Mouse (Mus musculus) hindbrain, embryonic 13.5 days (tissue): ENCODE results near the gene Cav3. TPM values are rescaled to one million over a fixed set of nuclear protein-coding genes. Genes with fewer than 3 reads are reported as not detected.
A peak's percentile ranks its signal among the peaks of the same experiment; 100 is the strongest.

Experiments used
- ATAC-seq: fragments of 200-750 bp; cut with Nextera tagmentation; 2 replicates; pipeline ENCODE4 v1.8.0; 2017; ENCODE audit warnings: moderate TSS enrichment; ENCODE audit not compliant: low FRiP score
- H3K27ac ChIP-seq: fragments of 300-500 bp; sonication (generic); 2 replicates; pipeline ENCODE4 v1.5.1; 2015; ENCODE audit warnings: inconsistent platforms, mild to moderate bottlenecking, moderate library complexity
- H3K27me3 ChIP-seq: fragments of 300-500 bp; sonication (generic); 2 replicates; pipeline ENCODE4 v1.6.1; 2015; ENCODE audit warnings: mild to moderate bottlenecking, inconsistent platforms
- H3K36me3 ChIP-seq: fragments of 300-500 bp; sonication (generic); 2 replicates; pipeline ENCODE4 v1.6.1; 2015; ENCODE audit warnings: mild to moderate bottlenecking, inconsistent platforms
- H3K4me1 ChIP-seq: fragments of 300-500 bp; sonication (generic); replicated peaks from 2 replicates; pipeline ENCODE4 v1.6.1; 2015; ENCODE audit warnings: inconsistent platforms
- H3K4me2 ChIP-seq: fragments of 300-500 bp; sonication (generic); 2 replicates; pipeline ENCODE4 v1.6.1; 2015; ENCODE audit warnings: inconsistent platforms, mild to moderate bottlenecking, moderate library complexity
- H3K4me3 ChIP-seq: fragments of 300-500 bp; sonication (generic); 2 replicates; pipeline ENCODE4 v1.5.1; 2015; ENCODE audit warnings: mild to moderate bottlenecking, inconsistent platforms
- H3K9ac ChIP-seq: fragments of 300-500 bp; sonication (generic); 2 replicates; pipeline ENCODE4 v1.6.1; 2015; ENCODE audit warnings: mild to moderate bottlenecking, inconsistent platforms
- H3K9me3 ChIP-seq: fragments of 300-500 bp; sonication (generic); 2 replicates; pipeline ENCODE4 v1.6.1; 2016; ENCODE audit warnings: inconsistent platforms
- WGBS: fragments of 180-500 bp; shearing (Covaris S2); methylation state at CpG from one replicate; pipeline ENCODE4 v1.1.7; 2015; 5-methylcytosine and 5-hydroxymethylcytosine counted together
- polyA plus RNA-seq: library from polyadenylated mRNA; unstranded; fragments of >200 nt; fragmentation: Nextera tagmentation; extraction: Ambion mirVana; gene quantifications from 2 replicates; pipeline ENCODE4 v1.2.1, GENCODE M21; 2015

The Cav3 gene
- polyA plus RNA-seq, result 0.17 and 0.23 TPM in 2 replicates

DNA sequence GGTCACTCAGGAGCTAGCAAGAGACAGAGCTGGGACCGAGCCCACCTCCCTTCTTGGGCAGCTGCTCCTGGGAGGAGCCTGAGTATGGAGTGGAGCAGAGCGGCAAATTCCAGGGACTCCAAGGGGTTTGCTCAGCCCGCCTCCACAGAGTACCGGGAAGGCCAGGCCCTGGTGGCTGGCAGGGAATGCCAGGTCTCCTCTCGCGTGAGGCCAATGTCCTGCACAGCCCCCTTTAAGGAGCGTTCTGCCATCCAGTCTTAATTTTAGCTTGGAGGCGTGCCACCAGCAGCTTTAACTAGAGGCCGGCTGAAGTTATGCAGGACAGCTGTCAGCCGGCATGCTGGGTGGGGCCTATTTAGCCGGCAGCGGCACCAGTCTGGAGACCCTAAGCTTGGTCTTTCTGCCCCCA, at the start of gene Cav3:
TSS of gene Cav3 (plus strand) at position 165 of the 409 bp plus-strand sequence.
- Histone ChIP-seq H3K4me2 (no peak within 1 kb of the TSS), H3K27ac (no peak within 1 kb of the TSS), H3K27me3 (no peaks in the 10 kb centered on the region), H3K36me3 (no peaks in the 10 kb centered on the region), H3K9me3 (no peaks in the 10 kb centered on the region), H3K4me1 (no peaks in the 10 kb centered on the region), H3K4me3 (no peak within 1 kb of the TSS), H3K9ac (no peak within 1 kb of the TSS)
- ATAC-seq, result no peak
- 81% methylated on average over 12 of the region's 12 CpGs for WGBS

DNA sequence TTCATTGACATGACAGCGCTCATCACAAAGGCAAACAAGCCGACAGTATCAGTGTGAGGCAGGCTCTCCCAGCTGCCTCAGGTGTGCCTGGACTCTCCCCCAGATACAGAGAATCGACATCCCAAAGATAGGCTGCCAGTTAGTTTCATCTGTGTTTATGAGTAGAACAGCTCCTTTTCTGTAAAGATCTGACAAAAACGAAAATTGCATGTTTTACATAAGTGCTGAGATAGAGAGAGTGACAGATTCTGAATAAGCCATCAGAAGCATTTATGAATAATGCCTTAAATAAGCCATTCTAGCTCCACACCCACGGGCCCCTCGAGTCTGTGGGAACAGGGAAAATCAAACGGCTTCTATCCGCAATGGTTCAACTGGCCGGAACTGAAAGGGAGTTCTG, 40.0 kb upstream of the Cav3 start:
- ATAC-seq, result no peak
- WGBS, result 82% methylated on average over 9 of the region's 9 CpGs
- Histone ChIP-seq H3K4me3 (no peak overlapping the region), H3K9ac (no peak overlapping the region), H3K4me1 (no peaks in the 10 kb centered on the region), H3K27ac (no peak overlapping the region), H3K4me2 (no peak overlapping the region), H3K27me3 (no peaks in the 10 kb centered on the region), H3K9me3 (no peaks in the 10 kb centered on the region; the same call in 1 of the 2 replicates), H3K36me3 (no peaks in the 10 kb centered on the region)

DNA sequence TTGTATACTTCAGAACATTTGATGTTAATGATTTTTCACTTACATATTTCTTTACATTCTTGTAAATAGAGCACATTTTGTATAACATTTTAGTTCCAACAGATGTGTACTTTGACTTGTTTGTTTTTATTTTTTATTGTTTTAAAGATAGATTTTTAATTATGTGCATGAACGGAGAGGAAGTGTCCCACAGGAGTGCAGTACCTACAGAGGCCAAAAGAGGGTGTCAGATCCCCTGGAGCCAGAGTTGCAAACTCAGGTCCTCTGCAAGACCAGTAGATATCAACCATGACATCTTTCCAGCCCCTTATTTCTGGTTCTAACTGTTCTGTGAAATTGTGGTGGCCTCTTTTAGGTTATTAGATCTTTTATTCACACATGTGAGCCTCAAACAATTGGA, 38.4 kb upstream of the Cav3 start:
- H3K36me3 ChIP-seq, result no peaks in the 10 kb centered on the region
- H3K4me3 ChIP-seq, result no peak overlapping the region
- no peak for ATAC-seq
- WGBS, result 98% methylated on average over 1 of the region's 1 CpGs
- H3K4me2 ChIP-seq, result no peak overlapping the region
- H3K27me3 ChIP-seq, result no peaks in the 10 kb centered on the region
- no peaks in the 10 kb centered on the region for H3K4me1 ChIP-seq
- H3K9me3 ChIP-seq, result no peaks in the 10 kb centered on the region; the same call in 1 of the 2 replicates
- H3K27ac ChIP-seq, result no peak overlapping the region
- no peak overlapping the region for H3K9ac ChIP-seq

DNA sequence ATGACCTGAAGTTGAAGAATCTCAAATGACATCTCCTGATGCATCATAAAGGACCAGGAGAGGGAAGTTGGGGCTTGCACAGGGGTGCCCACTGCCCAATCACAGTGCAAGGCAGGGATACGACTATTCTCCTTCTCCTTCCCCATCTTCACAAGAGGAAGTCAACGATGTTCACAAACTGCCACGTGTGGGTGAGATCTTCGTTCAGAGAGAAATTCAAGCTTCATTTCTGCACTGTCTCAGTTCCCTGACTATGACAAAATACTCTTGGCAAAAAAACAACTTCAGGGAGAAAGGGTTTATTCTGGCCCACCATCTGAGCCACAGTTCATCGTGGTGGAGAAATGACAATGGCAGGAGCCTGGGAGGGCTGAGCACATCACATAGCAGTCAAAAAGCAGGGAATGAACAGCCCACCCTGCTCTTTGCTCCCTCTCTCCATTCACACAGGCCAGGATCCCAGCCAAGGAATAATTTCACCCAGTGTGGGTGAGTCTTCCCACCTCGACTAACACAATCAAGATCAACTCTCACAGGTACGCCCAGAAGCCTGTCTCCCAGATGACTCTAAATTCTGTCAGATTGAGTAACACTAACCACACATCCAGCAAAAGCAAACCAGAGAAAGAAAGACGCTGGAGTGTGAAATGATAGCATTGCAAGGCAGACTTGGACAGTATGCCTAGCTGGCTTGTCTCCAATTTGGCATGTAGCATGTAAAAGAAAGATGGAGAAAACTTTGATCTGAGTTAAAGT, 35.4 kb upstream of the Cav3 start:
- WGBS, result 87% methylated on average over 8 of the region's 8 CpGs
- Histone ChIP-seq H3K27ac (no peak overlapping the region), H3K4me1 (no peaks in the 10 kb centered on the region), H3K9ac (no peak overlapping the region), H3K4me3 (no peak overlapping the region), H3K4me2 (no peak overlapping the region), H3K9me3 (no peaks in the 10 kb centered on the region; the same call in 1 of the 2 replicates), H3K27me3 (no peaks in the 10 kb centered on the region), H3K36me3 (no peaks in the 10 kb centered on the region)
- no peak for ATAC-seq

DNA sequence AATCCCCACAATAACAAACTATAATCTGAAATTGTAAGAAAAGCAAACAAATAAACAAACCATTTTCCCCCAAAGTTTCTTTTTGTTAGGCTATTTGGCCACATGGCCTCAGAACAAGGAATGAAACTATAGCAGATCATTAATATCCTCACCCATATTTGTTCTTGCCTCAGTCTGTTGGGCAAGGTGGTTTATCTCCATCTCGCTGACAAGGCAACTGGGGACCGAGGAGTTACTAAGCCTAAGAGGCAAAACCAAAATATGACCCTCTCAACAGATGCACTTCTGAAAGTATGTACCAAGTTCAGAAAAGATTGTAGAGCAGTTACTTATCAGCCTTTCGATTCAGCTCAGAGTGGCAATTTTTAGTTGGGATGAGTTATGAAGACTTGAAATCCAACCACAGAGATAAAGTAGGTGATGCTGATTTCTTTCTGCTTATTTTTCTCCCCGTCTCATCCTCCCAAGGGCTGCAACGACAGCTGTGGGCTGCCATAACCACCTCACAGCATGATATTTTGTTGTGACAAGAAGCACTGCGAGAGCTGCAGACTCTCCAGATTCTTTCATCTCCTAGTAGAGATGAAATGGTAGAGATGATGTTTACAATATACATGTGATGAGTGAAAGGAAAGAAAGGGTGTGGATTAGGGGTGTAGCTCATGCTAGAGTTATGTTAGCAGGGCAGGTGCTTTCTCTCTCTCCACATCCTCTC, 33.1 kb upstream of the Cav3 start:
- no peaks in the 10 kb centered on the region; the same call in 1 of the 2 replicates for H3K9me3 ChIP-seq
- H3K9ac ChIP-seq, result no peak overlapping the region
- no peaks in the 10 kb centered on the region for H3K27me3 ChIP-seq
- no peak overlapping the region for H3K4me3 ChIP-seq
- WGBS, result 77% methylated on average over 6 of the region's 6 CpGs
- H3K36me3 ChIP-seq, result no peaks in the 10 kb centered on the region
- H3K4me1 ChIP-seq, result no peaks in the 10 kb centered on the region
- H3K27ac ChIP-seq, result no peak overlapping the region
- H3K4me2 ChIP-seq, result no peak overlapping the region
- ATAC-seq, result no peak

DNA sequence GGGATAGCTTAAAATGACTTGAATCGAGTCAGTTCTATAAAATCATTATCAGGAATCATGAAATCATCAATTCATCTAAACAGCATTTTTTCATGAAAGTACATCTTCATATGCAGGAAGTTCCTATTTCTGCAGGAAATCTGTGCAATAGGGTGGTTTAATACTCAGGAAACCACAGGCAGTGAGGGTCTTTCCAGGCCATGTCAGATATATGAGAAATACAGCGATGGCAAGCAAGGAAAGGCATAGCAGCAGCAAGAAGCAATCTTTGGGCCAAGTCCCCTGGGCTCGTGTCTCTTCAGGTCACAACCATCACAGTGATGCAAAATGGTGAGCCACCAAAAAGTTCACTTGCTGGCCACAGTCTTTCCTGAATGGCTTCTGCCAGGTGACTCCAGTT, 13.6 kb upstream of the Cav3 start:
- Histone ChIP-seq H3K4me2 (no peak overlapping the region), H3K4me1 (no peaks in the 10 kb centered on the region), H3K27me3 (no peaks in the 10 kb centered on the region), H3K9ac (no peak overlapping the region), H3K4me3 (no peak overlapping the region), H3K36me3 (no peaks in the 10 kb centered on the region), H3K27ac (no peak overlapping the region), H3K9me3 (no peaks in the 10 kb centered on the region)
- 85% methylated on average over 3 of the region's 3 CpGs for whole genome bisulfite sequencing
- no peak for ATAC-seq

DNA sequence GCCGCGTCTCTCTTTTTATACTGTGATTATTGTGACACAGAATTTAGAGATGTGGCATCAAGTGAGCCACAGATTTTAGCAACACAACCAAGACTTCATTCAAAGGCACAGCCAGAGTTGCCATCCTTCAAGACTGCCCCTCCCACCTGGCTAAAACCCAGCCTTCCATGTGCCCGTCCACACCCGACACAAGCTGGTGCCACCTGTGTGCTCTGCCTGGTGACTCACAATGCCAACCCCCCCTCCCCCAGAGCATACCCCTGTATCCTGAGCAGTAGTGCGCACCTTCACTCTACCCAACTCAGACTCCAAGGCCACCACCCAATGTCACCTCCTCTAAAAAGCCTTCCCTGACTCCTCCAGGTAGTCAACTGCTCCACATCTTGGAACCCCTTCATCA, 2.2 kb downstream of the Cav3 start:
- no peak overlapping the region for H3K4me3 ChIP-seq
- 93% methylated on average over 5 of the region's 5 CpGs for WGBS
- no peak overlapping the region for H3K27ac ChIP-seq
- H3K4me2 ChIP-seq, result no peak overlapping the region
- no peak overlapping the region for H3K9ac ChIP-seq
- H3K36me3 ChIP-seq, result no peaks in the 10 kb centered on the region
- H3K4me1 ChIP-seq, result no peaks in the 10 kb centered on the region
- no peaks in the 10 kb centered on the region for H3K9me3 ChIP-seq
- no peaks in the 10 kb centered on the region for H3K27me3 ChIP-seq
- ATAC-seq, result no peak

DNA sequence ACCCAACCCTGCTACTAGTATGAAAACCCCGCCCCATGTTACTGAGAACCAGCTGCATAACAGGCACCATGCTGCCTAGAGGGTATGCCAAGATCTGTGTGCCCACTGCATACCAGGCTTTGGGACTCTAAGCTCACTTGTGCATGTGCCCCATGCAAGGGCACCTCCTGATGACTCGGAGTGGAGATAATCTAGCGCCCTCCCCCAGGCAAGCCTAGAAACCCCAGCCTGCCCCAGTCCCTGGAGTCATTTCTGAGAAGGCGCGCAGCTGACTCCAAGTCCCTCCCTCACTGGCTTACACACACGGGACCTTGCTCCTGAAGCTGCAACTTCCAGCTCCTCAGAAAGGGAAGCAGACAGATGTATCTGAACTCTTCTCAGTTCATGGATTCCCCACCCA, 4.0 kb downstream of the Cav3 start:
- no peak for ATAC-seq
- no peak overlapping the region for H3K4me3 ChIP-seq
- no peaks in the 10 kb centered on the region for H3K36me3 ChIP-seq
- no peaks in the 10 kb centered on the region for H3K27me3 ChIP-seq
- H3K9me3 ChIP-seq, result no peaks in the 10 kb centered on the region
- WGBS, result 86% methylated on average over 6 of the region's 6 CpGs
- no peak overlapping the region for H3K9ac ChIP-seq
- no peak overlapping the region for H3K27ac ChIP-seq
- H3K4me1 ChIP-seq, result no peaks in the 10 kb centered on the region
- H3K4me2 ChIP-seq, result no peak overlapping the region

DNA sequence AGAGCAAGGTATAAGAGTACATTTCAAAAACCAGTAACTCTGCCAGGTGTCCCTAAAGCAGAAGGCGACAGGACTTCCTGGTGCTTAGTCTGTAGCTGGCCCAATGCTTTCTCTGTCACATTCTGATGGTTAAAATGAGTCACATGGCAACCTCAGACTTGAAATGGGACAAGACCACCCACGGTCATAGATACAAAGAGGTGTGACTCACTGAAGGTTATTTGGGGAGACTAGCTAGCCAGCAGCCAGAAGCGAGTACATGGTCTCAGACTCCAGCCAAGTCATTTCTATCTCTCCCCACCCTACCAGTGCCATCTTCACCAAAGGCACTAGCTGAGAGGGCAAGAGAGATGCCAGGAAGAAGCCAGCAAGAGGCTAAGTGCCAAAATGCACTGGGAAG, 6.1 kb downstream of the Cav3 start:
- Histone ChIP-seq H3K4me1 (no peaks in the 10 kb centered on the region), H3K4me3 (no peak overlapping the region), H3K9me3 (0 out of 2 replicates have a peak, but pooled peaks cover 5% of the 10 kb centered on the region), H3K27me3 (no peaks in the 10 kb centered on the region), H3K36me3 (no peaks in the 10 kb centered on the region), H3K27ac (no peak overlapping the region), H3K4me2 (no peak overlapping the region), H3K9ac (no peak overlapping the region)
- 76% methylated on average over 3 of the region's 3 CpGs for WGBS
- no peak for ATAC-seq

DNA sequence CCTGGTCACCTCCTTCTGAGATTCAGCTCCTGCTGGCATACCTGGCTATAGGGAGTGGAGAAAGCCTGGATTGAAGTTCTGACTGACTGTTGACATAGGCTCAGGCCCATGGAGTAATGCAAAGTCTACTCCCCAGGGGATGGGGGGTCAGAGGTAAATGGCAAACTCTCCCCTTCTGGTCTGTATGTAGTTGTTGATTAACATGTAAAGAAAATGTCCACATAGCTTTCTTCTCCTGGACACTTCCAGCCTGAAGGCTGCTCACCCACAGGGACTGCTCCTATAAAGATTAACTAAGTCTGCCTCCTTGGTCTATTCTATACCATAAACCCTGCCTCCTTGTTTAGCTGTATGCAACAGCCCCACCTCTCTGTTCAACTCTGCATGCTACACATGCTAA, 6.7 kb downstream of the Cav3 start:
- Histone ChIP-seq H3K27ac (no peak overlapping the region), H3K9me3 (0 out of 2 replicates have a peak, but pooled peaks cover 5% of the 10 kb centered on the region), H3K4me1 (no peaks in the 10 kb centered on the region), H3K4me2 (no peak overlapping the region), H3K4me3 (no peak overlapping the region), H3K9ac (no peak overlapping the region), H3K27me3 (no peaks in the 10 kb centered on the region), H3K36me3 (no peaks in the 10 kb centered on the region)
- ATAC-seq, result no peak

DNA sequence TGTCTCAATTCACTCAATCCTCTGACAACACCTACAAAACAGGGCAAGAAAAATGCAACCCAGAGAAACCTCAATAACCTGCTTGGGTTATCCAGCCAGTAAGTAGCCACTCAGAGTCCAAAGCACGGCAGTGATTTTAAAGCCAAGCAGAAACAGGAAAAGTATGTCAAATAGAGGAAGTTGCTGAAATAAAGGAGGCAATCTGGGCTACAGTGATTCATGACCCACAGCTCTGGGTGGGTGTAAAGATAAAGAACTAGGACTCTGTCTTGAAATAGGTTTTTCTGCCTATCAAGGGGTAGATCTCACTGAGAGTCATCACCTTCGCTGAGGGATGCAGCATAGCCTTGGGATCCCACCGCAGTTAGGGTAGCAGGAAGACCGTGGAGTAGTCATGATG, 12.3 kb downstream of the Cav3 start:
- 0 out of 2 replicates have a peak, but pooled peaks cover 5% of the 10 kb centered on the region for H3K9me3 ChIP-seq
- H3K4me1 ChIP-seq, result no peaks in the 10 kb centered on the region
- no peak overlapping the region for H3K4me3 ChIP-seq
- 92% methylated on average over 4 of the region's 4 CpGs for WGBS
- no peaks in the 10 kb centered on the region for H3K27me3 ChIP-seq
- no peak for ATAC-seq
- no peak overlapping the region for H3K27ac ChIP-seq
- no peaks in the 10 kb centered on the region for H3K36me3 ChIP-seq
- H3K4me2 ChIP-seq, result no peak overlapping the region
- H3K9ac ChIP-seq, result no peak overlapping the region

DNA sequence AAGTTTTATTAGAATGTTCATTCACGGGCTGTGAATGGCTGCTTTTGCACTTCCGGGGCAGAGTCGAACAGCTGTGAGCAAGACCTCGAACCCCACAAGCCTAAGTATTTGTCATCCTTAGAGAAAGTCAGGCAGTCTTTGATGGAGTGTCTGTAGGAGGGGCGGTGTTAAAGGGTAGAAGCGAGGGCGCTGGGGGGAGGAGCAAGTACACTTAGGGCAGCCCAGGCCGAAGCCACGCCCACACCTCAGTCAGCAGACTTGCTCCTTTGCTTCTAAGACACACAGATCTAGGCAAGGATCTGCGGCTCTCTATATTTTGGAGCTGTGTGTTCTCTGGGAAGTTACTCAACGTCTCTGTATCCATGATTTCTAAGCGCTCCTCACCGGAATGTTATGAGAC, 20.6 kb downstream of the Cav3 start:
- WGBS, result 56% methylated on average over 13 of the region's 13 CpGs

DNA sequence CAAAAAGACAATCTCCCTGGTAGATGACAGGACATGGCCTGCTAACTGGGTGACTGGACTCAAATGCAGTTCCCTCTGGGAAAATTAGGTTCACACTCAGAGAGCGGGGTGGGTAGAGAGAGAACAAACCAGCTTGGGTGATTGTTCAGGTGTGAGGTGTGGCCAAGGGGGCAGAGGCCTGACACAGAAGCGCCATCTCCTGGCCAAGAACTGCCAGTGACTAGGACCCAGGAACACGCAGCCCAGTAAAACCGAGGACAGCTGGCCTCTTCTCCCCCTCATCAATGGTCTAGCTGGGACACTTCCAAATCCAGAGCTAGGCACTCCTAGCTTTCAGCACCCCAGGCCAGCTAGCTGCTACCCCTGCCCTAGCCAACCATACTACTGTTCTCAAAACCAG, 25.0 kb downstream of the Cav3 start:
- WGBS, result 5% methylated on average over 4 of the region's 4 CpGs
- ATAC-seq, result no peak
- H3K4me2 ChIP-seq, result no peak overlapping the region

More for the DNA sequence above, 20.6 kb downstream of the Cav3 start:
- Histone ChIP-seq H3K36me3 (no peaks in the 10 kb centered on the region), H3K4me2 (no peak overlapping the region), H3K27me3 (peaks cover 14% of the 10 kb centered on the region), H3K9me3 (no peaks in the 10 kb centered on the region), H3K4me1 (no peaks in the 10 kb centered on the region), H3K4me3 (no peak overlapping the region), H3K27ac (no peak overlapping the region), H3K9ac (no peak overlapping the region)
- no peak for ATAC-seq

More for the DNA sequence above, 25.0 kb downstream of the Cav3 start:
- H3K4me3 ChIP-seq, result no peak overlapping the region
- H3K27me3 ChIP-seq, result peaks cover 51% of the 10 kb centered on the region
- H3K9me3 ChIP-seq, result no peaks in the 10 kb centered on the region
- 0 out of 2 replicates have a peak overlapping the region, but pooled peaks have one; percentile 10 for H3K27ac ChIP-seq
- no peak overlapping the region for H3K9ac ChIP-seq
- peaks cover 7% of the 10 kb centered on the region for H3K4me1 ChIP-seq
- H3K36me3 ChIP-seq, result no peaks in the 10 kb centered on the region
